Mouse (Mus musculus) lung, embryonic 14.5 days (tissue): Measurements from ENCODE around the gene Itpk1. TPM values are rescaled to one million over a fixed set of nuclear protein-coding genes. Genes with fewer than 3 reads are reported as not detected.

Source experiments
- ATAC-seq: fragments of 200-750 bp; cut with Nextera tagmentation; 2 replicates; pipeline ENCODE4 v1.8.0; 2017; ENCODE audit warnings: mild to moderate bottlenecking, moderate TSS enrichment, moderate library complexity; ENCODE audit not compliant: insufficient read depth
- DNase-seq: peaks from one replicate; pipeline ENCODE4 v3.0.0-alpha.2; 2015
- H3K27ac ChIP-seq: fragments of 300-500 bp; sonication (generic); 2 replicates; pipeline ENCODE4 v1.5.1; 2014; ENCODE audit warnings: low read depth, mild to moderate bottlenecking, moderate library complexity
- H3K27me3 ChIP-seq: fragments of 300-500 bp; sonication (generic); 2 replicates; pipeline ENCODE4 v1.6.1; 2014; ENCODE audit warnings: low read length, control low read depth; ENCODE audit not compliant: insufficient read depth
- H3K36me3 ChIP-seq: fragments of 300-500 bp; sonication (generic); 2 replicates; pipeline ENCODE4 v1.6.1; 2014; ENCODE audit warnings: control low read depth; ENCODE audit not compliant: insufficient read depth
- H3K4me1 ChIP-seq: fragments of 300-500 bp; sonication (generic); 2 replicates; pipeline ENCODE4 v1.6.1; 2014; ENCODE audit warnings: antibody characterized with exemption, control low read depth; ENCODE audit not compliant: insufficient read depth
- H3K4me2 ChIP-seq: fragments of 300-500 bp; sonication (generic); 2 replicates; pipeline ENCODE4 v1.6.1; 2014; ENCODE audit warnings: mild to moderate bottlenecking
- H3K4me3 ChIP-seq: fragments of 300-500 bp; sonication (generic); 2 replicates; pipeline ENCODE4 v1.5.1; 2014; ENCODE audit warnings: low read depth, low read length
- H3K9ac ChIP-seq: fragments of 300-500 bp; sonication (generic); 2 replicates; pipeline ENCODE4 v1.6.1; 2014
- H3K9me3 ChIP-seq: fragments of 300-500 bp; sonication (generic); 2 replicates; pipeline ENCODE4 v1.6.1; 2016; ENCODE audit warnings: low read depth, low read length, control low read depth
- CTCF ChIP-seq: IDR thresholded peaks from 2 replicates; pipeline ENCODE4 v1.5.1; 2016; ENCODE audit warnings: antibody characterized with exemption, low read depth
- WGBS: fragments of 180-500 bp; shearing (Covaris S2); extraction: QIAGEN DNeasy Blood & Tissue Kit; methylation state at CpG from one replicate; pipeline ENCODE4 v1.1.7; 2014; 5-methylcytosine and 5-hydroxymethylcytosine counted together
- polyA plus RNA-seq: library from polyadenylated mRNA; unstranded; fragments of >200 nt; fragmentation: Nextera tagmentation; extraction: Ambion mirVana; gene quantifications from 2 replicates; pipeline ENCODE4 v1.2.1, GENCODE M21; 2014

Itpk1 gene
- polyA plus RNA-seq, 1 experiment from 2014 or later = 8.4 TPM

GRCm38 (mm10) chr12:102723861-102724260 is 19.1 kb upstream of the Itpk1 start:
- Histone ChIP-seq H3K36me3 (no peaks in the 10 kb centered on the region), H3K4me1 (no peaks in the 10 kb centered on the region), H3K27me3 (no peaks in the 10 kb centered on the region), H3K4me2 (no peak overlapping the region), H3K9me3 (no peaks in the 10 kb centered on the region), H3K9ac (no peak overlapping the region), H3K27ac (no peak overlapping the region), H3K4me3 (no peak overlapping the region)
- DNase-seq (no peak), ATAC-seq (no peak)
- TF ChIP-seq CTCF = no peak
- 68% methylated on average over 6 of the region's 6 CpGs for whole genome bisulfite sequencing

- ATAC-seq = no peak
- 62% methylated on average over 8 of the region's 8 CpGs for WGBS
- no peak overlapping the region for H3K9ac ChIP-seq
Observed at GRCm38 (mm10) chr12:102722966-102723365, 18.2 kb upstream of the Itpk1 start.

GRCm38 (mm10) chr12:102722451-102722850 is 17.7 kb upstream of the Itpk1 start:
- no peak for TF ChIP-seq CTCF
- ATAC-seq (no peak), DNase-seq (no peak)
- H3K27me3 ChIP-seq = no peaks in the 10 kb centered on the region
- H3K4me1 ChIP-seq = no peaks in the 10 kb centered on the region
- no peaks in the 10 kb centered on the region for H3K9me3 ChIP-seq
- H3K36me3 ChIP-seq = no peaks in the 10 kb centered on the region
- no peak overlapping the region for H3K9ac ChIP-seq
- no peak overlapping the region for H3K4me2 ChIP-seq
- no peak overlapping the region for H3K4me3 ChIP-seq
- WGBS = 46% methylated on average over 11 of the region's 11 CpGs
- H3K27ac ChIP-seq = no peak overlapping the region

More at GRCm38 (mm10) chr12:102722966-102723365, 18.2 kb upstream of the Itpk1 start:
- Histone ChIP-seq H3K36me3 (no peaks in the 10 kb centered on the region), H3K27me3 (no peaks in the 10 kb centered on the region), H3K4me2 (no peak overlapping the region), H3K9me3 (no peaks in the 10 kb centered on the region), H3K4me3 (no peak overlapping the region), H3K27ac (no peak overlapping the region), H3K4me1 (no peaks in the 10 kb centered on the region)
- DNase-seq = no peak
- no peak for TF ChIP-seq CTCF

GRCm38 (mm10) chr12:102719552-102720315 is 15.0 kb upstream of the Itpk1 start:
- H3K9me3 ChIP-seq = no peaks in the 10 kb centered on the region
- no peak overlapping the region for H3K4me2 ChIP-seq
- WGBS = 22% methylated on average over 13 of the region's 13 CpGs
- H3K4me1 ChIP-seq = no peaks in the 10 kb centered on the region
- no peaks in the 10 kb centered on the region for H3K27me3 ChIP-seq
- DNase-seq (peak; percentile 77), ATAC-seq (peak; percentile 50; the same call in 1 of the 2 replicates)
- peak; percentile 83 for TF ChIP-seq CTCF
- no peak overlapping the region for H3K4me3 ChIP-seq
- no peak overlapping the region for H3K9ac ChIP-seq
- no peaks in the 10 kb centered on the region for H3K36me3 ChIP-seq
- no peak overlapping the region for H3K27ac ChIP-seq

- Histone ChIP-seq H3K9me3 (no peaks in the 10 kb centered on the region), H3K27ac (no peak overlapping the region), H3K4me2 (no peak overlapping the region), H3K4me1 (no peaks in the 10 kb centered on the region), H3K9ac (no peak overlapping the region), H3K27me3 (no peaks in the 10 kb centered on the region), H3K4me3 (no peak overlapping the region), H3K36me3 (no peaks in the 10 kb centered on the region)
- no peak for DNase-seq
- 74% methylated on average over 10 of the region's 10 CpGs for WGBS
- no peak for ATAC-seq
- no peak for TF ChIP-seq CTCF
Observed at GRCm38 (mm10) chr12:102714654-102715395, 10.1 kb upstream of the Itpk1 start.

- no peak overlapping the region for H3K4me2 ChIP-seq
- WGBS = 65% methylated on average over 2 of the region's 2 CpGs
- no peaks in the 10 kb centered on the region for H3K36me3 ChIP-seq
- H3K9me3 ChIP-seq = no peaks in the 10 kb centered on the region
- H3K4me3 ChIP-seq = no peak overlapping the region
- H3K27me3 ChIP-seq = no peaks in the 10 kb centered on the region
- H3K4me1 ChIP-seq = no peaks in the 10 kb centered on the region
- no peak for DNase-seq
- H3K27ac ChIP-seq = no peak overlapping the region
- no peak for TF ChIP-seq CTCF
- no peak overlapping the region for H3K9ac ChIP-seq
- ATAC-seq = no peak
Observed at GRCm38 (mm10) chr12:102714116-102714515, 9.4 kb upstream of the Itpk1 start.

- no peak overlapping the region for H3K27ac ChIP-seq
- no peak overlapping the region for H3K9ac ChIP-seq
- H3K4me2 ChIP-seq = no peak overlapping the region
- TF ChIP-seq CTCF = no peak
- no peaks in the 10 kb centered on the region for H3K9me3 ChIP-seq
- no peak overlapping the region for H3K4me3 ChIP-seq
- DNase-seq (no peak), ATAC-seq (no peak)
- no peaks in the 10 kb centered on the region for H3K4me1 ChIP-seq
- H3K27me3 ChIP-seq = no peaks in the 10 kb centered on the region
- H3K36me3 ChIP-seq = no peaks in the 10 kb centered on the region
- 58% methylated on average over 20 of the region's 20 CpGs for WGBS
Observed at GRCm38 (mm10) chr12:102713153-102713865, 8.6 kb upstream of the Itpk1 start.
